Mouse (Mus musculus): Measurements from ENCODE around the gene Ube2v1.

Ube2v1 gene

GRCm38 (mm10) chr2:167631591-167632448 lies at the start of gene Ube2v1:
TSS of gene Ube2v1 (minus strand) at chr2:167632095.
- peak; percentile 99 for DNase-seq (ENCODE audit: extremely low spot score)

- DNase-seq (ENCODE audit: extremely low spot score), result no peak
Measured at GRCm38 (mm10) chr2:167680657-167681056, 48.8 kb upstream of the Ube2v1 start.

- peak; percentile 81 for DNase-seq (ENCODE audit: extremely low spot score)
Measured at GRCm38 (mm10) chr2:167679902-167680430, 48.1 kb upstream of the Ube2v1 start.

GRCm38 (mm10) chr2:167678600-167678999 lies 46.7 kb upstream of the Ube2v1 start:
- DNase-seq (ENCODE audit: extremely low spot score), result no peak

- DNase-seq (ENCODE audit: extremely low spot score), result no peak
Measured at GRCm38 (mm10) chr2:167675120-167675909, 43.4 kb upstream of the Ube2v1 start.

GRCm38 (mm10) chr2:167672212-167672685 lies 40.4 kb upstream of the Ube2v1 start:
- DNase-seq (ENCODE audit: extremely low spot score), result no peak

GRCm38 (mm10) chr2:167671101-167671633 lies 39.3 kb upstream of the Ube2v1 start:
- DNase-seq (ENCODE audit: extremely low spot score), result no peak

- no peak for DNase-seq (ENCODE audit: extremely low spot score)
Measured at GRCm38 (mm10) chr2:167669398-167669797, 37.5 kb upstream of the Ube2v1 start.

GRCm38 (mm10) chr2:167668426-167668825 lies 36.5 kb upstream of the Ube2v1 start:
- DNase-seq (ENCODE audit: extremely low spot score), result no peak

- DNase-seq (ENCODE audit: extremely low spot score), result no peak
Measured at GRCm38 (mm10) chr2:167665972-167666713, 34.2 kb upstream of the Ube2v1 start.

- no peak for DNase-seq (ENCODE audit: extremely low spot score)
Measured at GRCm38 (mm10) chr2:167662713-167663112, 30.8 kb upstream of the Ube2v1 start.

GRCm38 (mm10) chr2:167661270-167662203 lies 29.6 kb upstream of the Ube2v1 start, which contains the start of gene Gm20431:
TSS of gene Gm20431 (minus strand) at chr2:167661496.
- DNase-seq (ENCODE audit: extremely low spot score), result peak; percentile 89

GRCm38 (mm10) chr2:167660611-167660971 lies 28.7 kb upstream of the Ube2v1 start:
- no peak for DNase-seq (ENCODE audit: extremely low spot score)

- DNase-seq (ENCODE audit: extremely low spot score), result peak; percentile 43
Measured at GRCm38 (mm10) chr2:167659847-167660610, 28.1 kb upstream of the Ube2v1 start.

- no peak for DNase-seq (ENCODE audit: extremely low spot score)
Measured at GRCm38 (mm10) chr2:167659177-167659846, 27.4 kb upstream of the Ube2v1 start.

GRCm38 (mm10) chr2:167658712-167659111 lies 26.8 kb upstream of the Ube2v1 start:
- DNase-seq (ENCODE audit: extremely low spot score), result no peak

- DNase-seq (ENCODE audit: extremely low spot score), result no peak
Measured at GRCm38 (mm10) chr2:167657973-167658372, 26.1 kb upstream of the Ube2v1 start.

- DNase-seq (ENCODE audit: extremely low spot score), result no peak
Measured at GRCm38 (mm10) chr2:167656629-167657478, 25.0 kb upstream of the Ube2v1 start.
